Mouse (Mus musculus) CD4-positive, CD25-positive, alpha-beta regulatory T cell, adult 4 months (primary cell): ENCODE results near the gene Col9a3. TPM values are rescaled to one million over a fixed set of nuclear protein-coding genes. Genes with fewer than 3 reads are reported as not detected.
A peak's percentile ranks its signal among the peaks of the same experiment; 100 is the strongest.

Experiments
- ATAC-seq: one replicate; pipeline ENCODE4 v1.8.0; 2017
- polyA plus RNA-seq, 2 experiments: library from polyadenylated mRNA; unstranded; fragments of 100-300 nt; shearing (Covaris generic); gene quantifications; one replicate each; pipeline ENCODE4 v1.2.1; 2017

Gene Col9a3
- polyA plus RNA-seq, 2 experiments from 2014 or later = 0.40 to 2.3 TPM

DNA sequence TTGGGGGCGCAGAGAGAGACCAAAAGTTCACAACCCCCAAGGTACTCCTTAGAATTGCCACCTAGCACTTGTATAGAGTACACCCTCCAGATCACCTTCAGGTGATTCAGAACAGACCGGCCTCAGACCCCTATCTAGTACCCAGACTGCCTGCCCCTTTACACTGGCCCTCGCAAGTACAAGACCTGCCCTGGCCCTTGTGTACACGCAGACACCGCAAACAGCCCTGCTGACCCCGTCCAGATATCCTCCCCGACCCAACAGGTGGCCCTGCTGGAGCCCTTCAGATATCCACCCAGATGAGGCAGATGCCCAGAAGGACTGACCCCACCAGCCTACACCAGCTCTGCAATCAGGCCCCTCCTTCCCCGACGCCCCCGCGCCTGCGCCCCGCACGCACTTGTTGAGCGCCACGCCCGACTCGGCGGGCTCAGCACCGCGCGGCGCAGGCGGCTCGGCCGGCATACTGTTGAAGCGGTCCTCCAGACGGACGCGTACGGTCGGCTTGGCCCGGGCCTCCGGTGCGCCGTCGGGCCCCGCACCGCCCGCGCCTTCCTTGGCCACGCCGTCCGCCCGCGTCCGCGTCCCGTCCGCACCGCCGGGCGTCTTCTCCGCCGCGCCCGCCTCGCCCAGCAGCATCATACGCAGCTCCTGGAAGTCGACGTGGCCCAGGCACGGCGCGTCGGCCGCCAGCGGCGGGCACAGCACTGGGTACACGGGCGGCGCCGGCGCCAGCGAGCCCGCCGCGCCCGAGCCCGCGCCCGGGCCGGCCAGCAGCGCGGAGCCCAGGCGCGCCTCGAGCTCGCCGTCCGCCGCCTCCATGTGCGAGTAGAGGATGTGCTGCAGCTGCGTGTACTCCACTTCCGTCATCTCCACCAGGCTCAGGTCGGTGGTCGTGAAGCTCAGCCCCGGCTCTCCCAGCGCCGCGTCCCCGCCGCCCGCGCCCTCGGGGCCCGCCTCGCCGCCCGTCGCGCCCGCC is 44.3 kb downstream of the Col9a3 start:
- ATAC-seq = no peak

DNA sequence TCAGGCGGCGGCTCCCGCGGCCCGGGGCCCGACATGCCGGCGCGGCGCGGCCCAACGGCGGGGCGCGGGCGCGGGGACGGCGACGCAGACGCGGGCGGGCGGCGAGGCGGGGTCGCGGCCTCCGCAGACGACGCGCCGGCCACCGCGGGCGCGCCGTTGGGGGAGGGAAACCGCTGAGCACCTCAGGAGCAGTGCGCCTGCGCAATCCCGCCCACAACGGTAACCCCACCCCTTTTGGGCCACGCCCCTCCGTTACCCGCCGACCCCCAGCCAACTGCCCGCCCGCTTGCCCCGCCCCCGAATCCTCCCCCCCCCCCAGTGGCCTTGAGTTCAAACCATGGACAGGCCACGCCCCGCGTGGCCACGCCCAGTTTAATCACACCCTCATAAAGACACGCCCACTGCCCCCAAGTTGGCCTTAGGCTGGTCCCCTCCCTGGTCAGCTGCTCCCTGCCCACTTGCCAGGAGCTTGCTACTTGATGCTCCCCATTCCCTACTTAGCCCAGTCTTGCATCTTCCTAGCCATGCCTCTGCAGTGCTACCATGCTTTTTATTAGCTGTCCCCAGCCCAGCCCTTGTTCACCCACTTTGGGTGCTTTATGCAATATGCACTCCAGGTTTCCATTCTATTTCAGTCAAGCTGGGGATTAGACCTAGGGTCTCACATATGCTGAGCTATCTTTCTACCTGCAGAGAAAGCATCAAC is 45.1 kb downstream of the Col9a3 start, which contains the start of gene Tcfl5:
TSS of gene Tcfl5 (minus strand) at position 154 of the 706 bp plus-strand sequence.
- ATAC-seq = no peak

DNA sequence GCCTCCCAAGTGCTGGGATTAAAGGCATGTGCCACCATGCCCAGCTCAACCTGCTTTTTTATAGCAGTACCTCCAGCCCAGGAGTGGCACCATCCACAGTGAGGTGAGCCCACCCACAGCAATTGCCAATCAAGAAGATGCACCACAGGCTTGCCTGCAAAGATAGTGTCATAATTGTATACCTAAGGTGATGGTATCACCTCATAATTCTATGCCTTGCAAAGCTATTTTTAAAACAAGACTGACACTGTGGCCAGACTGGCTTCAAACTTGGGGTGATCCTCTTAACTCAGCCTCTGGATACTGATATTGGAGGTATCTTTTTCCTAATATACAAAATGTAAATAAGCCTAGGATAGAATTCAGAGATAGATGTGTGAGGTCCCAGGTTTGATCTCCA is 46.0 kb downstream of the Col9a3 start:
- ATAC-seq = no peak

DNA sequence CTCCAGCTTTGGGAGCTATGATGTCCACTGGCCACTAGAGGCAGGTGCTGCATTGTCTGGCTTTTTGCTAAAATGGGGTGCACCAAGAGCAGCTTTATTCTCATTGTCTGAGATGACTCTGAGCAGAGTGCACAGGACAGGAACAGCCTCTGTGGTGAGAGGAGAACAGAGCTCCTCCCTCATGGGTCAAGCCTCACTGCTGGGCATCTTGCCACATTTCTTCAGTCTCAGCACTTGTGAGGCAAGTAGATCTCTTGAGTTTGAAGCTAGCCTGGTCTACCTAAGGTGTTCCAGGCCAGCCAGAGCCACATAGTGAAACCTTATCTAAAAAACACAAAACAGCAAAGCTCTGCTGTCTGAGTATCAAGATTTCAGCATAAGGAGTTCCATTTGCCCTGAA is 49.3 kb downstream of the Col9a3 start:
- no peak for ATAC-seq

DNA sequence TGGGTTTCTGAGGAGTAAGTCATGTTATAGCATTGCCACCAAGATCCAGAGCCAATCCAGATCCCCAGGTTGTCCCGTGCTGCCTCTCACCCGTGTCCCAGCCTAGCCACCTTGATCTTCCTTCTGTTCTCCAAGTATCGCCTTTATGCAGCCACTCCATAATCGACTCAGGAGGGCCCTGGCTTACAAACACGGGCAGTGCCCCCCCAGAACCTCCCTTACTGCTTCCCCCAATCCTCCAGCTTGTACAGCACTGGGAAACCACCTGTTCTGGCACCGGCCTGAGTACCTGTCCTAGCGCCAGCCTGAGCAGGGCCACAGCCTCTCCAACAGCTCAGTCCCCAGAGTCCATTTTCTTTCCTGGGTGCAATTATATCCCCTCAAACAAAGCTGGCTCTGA is 57.1 kb downstream of the Col9a3 start:
- ATAC-seq = no peak

DNA sequence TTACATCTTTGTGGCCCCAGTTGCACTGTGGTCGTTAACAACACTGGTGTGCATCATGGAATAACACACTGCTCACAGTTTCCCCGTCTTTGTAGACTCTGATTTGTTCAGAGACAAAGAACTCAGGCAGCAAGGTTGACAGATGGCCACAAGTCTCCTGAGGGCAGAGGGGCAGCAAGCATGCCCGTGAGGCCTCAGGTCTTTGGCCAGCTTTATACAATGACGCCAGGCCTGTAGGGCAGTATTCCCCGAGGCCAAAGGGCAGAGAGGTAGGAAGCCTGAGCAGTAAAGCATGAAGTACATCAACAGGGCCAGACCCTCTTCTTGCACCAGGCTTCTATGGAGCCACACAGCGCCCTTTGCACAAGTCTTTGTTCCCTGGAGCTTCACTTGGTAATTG is 57.6 kb downstream of the Col9a3 start:
- no peak for ATAC-seq

DNA sequence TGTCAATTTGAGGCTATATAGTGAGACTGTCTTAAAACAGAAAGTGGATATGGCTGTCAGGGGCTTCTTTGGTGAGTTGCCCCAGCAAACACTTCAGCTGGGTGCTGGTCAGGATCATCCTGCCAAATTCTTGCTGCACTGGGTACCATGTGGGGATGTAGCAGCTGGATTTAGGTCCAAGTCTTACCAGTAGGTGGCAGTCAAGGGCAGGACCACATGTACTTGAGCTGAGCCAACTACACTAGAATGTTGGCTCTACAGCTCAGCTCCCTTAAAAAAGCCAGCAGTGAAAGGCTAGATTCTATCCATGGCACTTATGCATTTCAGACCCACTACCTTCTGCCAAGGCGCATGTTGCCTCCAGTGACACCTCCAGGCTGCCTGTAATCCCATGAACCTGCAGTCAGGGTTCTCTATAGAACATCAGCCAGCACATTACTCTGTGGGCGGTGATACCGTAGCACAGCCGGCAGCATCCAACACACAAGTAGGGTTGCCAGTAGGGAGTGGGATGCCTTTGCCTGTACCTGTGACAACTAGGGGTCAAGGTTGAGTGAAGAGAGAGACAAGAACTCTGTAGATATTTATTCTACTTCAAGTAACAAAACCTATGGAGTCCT is 59.9 kb downstream of the Col9a3 start:
- ATAC-seq = peak; percentile 82

DNA sequence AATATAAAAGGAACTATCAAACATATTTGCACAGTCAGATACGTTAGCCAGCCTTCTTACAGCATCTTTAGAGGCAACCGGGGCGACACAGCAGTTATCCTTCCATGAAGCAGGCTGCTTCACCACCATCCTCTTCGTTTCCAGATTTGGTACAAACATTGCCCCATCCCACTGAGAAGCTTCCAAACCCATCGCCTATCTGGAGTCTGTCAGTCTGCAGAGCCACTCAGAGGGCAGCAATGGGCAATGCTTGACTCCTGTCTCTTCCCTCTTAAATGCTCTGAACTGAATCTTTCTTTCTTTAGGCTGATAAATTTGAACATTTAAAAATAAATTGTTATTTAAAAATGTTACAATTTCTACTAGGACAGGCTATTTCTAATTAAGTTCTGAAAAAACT is 60.8 kb downstream of the Col9a3 start:
- no peak for ATAC-seq

DNA sequence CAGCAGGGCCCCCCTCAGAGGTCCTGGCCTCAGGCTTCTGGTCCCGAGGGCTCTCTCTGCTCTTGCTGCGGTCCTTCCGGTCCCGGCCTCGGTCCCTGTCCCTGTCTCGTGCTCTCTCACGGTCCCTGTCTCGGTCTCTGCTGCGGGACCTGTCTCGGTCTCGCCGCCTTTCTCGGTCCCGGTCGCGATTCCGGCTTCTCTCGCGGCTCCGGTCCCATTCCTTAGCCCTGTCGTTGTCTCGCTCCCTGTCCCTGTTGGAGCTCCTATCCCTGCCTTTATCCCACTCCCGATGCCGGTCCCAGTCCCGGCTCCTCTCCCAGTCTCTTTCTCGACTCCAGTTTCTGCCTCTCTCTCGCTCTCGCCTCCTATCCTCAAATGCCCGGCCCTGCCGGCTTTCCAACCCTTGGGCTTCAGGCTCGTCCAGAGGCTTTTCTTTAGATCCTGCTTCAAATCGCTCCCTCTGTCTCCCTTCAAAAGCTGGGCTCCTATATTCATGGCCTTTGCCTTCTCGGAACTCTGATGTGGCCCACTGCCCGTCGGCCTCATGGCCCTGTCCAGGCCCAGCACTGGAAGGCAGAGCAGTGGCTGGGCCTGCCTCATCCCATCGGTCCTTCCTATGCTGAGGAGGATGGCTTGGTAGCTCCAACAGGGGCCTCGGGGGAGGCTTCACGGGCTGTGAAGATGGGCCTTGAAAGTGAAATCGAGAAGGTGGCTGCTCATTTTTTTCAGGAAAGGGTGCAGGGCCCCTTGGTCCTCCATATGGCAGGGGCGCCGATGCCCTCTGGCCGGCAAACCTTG is 62.0 kb downstream of the Col9a3 start:
- no peak for ATAC-seq

DNA sequence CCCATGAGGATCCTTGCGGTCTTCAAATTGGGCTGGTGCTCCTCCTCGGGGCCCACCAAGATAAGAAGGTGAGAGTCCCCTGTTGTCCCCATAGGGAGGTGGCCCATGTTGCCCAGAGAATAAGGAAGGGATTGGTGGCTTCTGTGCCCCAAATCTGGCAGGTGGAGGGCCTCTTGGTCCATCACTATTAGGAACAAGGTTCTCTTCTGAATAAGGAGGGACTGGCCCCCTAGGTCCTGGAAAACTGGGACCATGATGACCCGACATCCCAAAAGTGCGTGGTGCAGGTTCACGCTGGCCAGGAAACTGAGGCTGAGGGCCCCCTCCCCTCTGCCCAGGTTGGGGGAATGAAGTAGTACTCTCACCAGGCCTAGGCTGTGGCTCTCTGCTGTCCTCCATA is 62.9 kb downstream of the Col9a3 start:
- ATAC-seq = no peak

DNA sequence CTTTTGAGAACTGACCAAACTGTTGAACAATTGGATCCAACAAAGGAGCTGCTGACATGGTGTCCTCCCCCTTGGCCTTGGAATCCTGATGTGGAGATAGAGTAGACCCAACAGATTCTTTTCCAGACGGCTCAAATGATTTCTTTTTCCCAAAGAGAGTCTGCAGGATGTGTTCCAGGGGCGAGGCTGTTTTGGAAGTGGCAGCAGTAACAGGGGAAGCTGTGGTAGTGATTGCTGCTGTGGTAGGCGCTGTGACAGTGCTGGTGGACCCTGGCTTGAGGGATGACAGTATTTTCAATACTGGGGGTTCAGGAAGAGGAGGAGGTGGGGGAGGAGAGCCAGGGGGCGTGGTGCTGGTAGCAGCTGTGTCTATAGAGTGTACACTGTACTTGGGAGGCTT is 64.4 kb downstream of the Col9a3 start:
- no peak for ATAC-seq

Other genes starting within 250 kb of the Col9a3 start
- 1 to 10 TPM in 1 of 2 experiments, under 1 TPM in 1; 0.31 to 1.1 TPM for gene Slco4a1, start 141.5 kb upstream of the Col9a3 start, polyA plus RNA-seq
- gene Ntsr1, start 97.8 kb upstream of the Col9a3 start, polyA plus RNA-seq = not detected
- gene Mrgbp, start 16.5 kb upstream of the Col9a3 start, polyA plus RNA-seq = 10 to 100 TPM; 22.7 to 23.5 TPM
- 10 to 100 TPM; 11.0 to 13.1 TPM for gene Ogfr, start 8.5 kb upstream of the Col9a3 start, polyA plus RNA-seq
- under 1 TPM in 1 of 2 experiments, not detected in 1; 0.23 TPM for gene Tcfl5, start 44.9 kb downstream of the Col9a3 start, polyA plus RNA-seq
- 10 to 100 TPM; 49.7 to 73.1 TPM for gene Dido1, start 112.2 kb downstream of the Col9a3 start, polyA plus RNA-seq
- gene Gid8, start 112.3 kb downstream of the Col9a3 start, polyA plus RNA-seq = 10 to 100 TPM; 11.4 to 22.0 TPM
- 100 to 1,000 TPM in 1 of 2 experiments, 10 to 100 TPM in 1; 77.3 to 114 TPM for gene Slc17a9, start 127.5 kb downstream of the Col9a3 start, polyA plus RNA-seq
- not detected for gene Bhlhe23, start 179.1 kb downstream of the Col9a3 start, polyA plus RNA-seq